Mouse (Mus musculus) liver, embryonic 16.5 days (tissue): ENCODE results near the gene Vwce. TPM values are rescaled to one million over a fixed set of nuclear protein-coding genes. Genes with fewer than 3 reads are reported as not detected.
A peak's percentile ranks its signal among the peaks of the same experiment; 100 is the strongest.

Experiments
- ATAC-seq: fragments of 200-750 bp; cut with Nextera tagmentation; 2 replicates; pipeline ENCODE4 v1.8.0; 2017; ENCODE audit warnings: low read depth, mild to moderate bottlenecking, moderate number of reproducible peaks, moderate library complexity
- H3K27ac ChIP-seq: fragments of 300-500 bp; sonication (generic); 2 replicates; pipeline ENCODE4 v1.5.1; 2014; ENCODE audit warnings: mild to moderate bottlenecking, low read length
- H3K27me3 ChIP-seq: fragments of 300-500 bp; sonication (generic); 2 replicates; pipeline ENCODE4 v1.6.1; 2014; ENCODE audit warnings: low read depth, low read length, mixed read lengths; ENCODE audit not compliant: control insufficient read depth, insufficient read depth
- H3K36me3 ChIP-seq: fragments of 300-500 bp; sonication (generic); 2 replicates; pipeline ENCODE4 v1.6.1; 2014; ENCODE audit warnings: mild to moderate bottlenecking; ENCODE audit not compliant: control insufficient read depth, insufficient read depth
- H3K4me1 ChIP-seq: fragments of 300-500 bp; sonication (generic); 2 replicates; pipeline ENCODE4 v1.6.1; 2014; ENCODE audit warnings: low read depth, low read length, mixed read lengths; ENCODE audit not compliant: control insufficient read depth
- H3K4me2 ChIP-seq: fragments of 300-500 bp; sonication (generic); 2 replicates; pipeline ENCODE4 v1.6.1; 2014; ENCODE audit warnings: low read depth, low read length, mixed read lengths
- H3K4me3 ChIP-seq: fragments of 300-500 bp; sonication (generic); 2 replicates; pipeline ENCODE4 v1.5.1; 2014; ENCODE audit warnings: low read depth, mild to moderate bottlenecking, low read length
- H3K9ac ChIP-seq: fragments of 300-500 bp; sonication (generic); 2 replicates; pipeline ENCODE4 v1.6.1; 2014; ENCODE audit warnings: low read depth, low read length
- H3K9me3 ChIP-seq: fragments of 300-500 bp; sonication (generic); replicated peaks from 2 replicates; pipeline ENCODE4 v1.6.1; 2016; ENCODE audit warnings: low read length; ENCODE audit not compliant: control insufficient read depth
- WGBS: fragments of 180-500 bp; shearing (Covaris S2); extraction: QIAGEN DNeasy Blood & Tissue Kit; methylation state at CpG from one replicate; pipeline ENCODE4 v1.1.7; 2014; ENCODE audit not compliant: insufficient replicate concordance; 5-methylcytosine and 5-hydroxymethylcytosine counted together
- polyA plus RNA-seq: library from polyadenylated mRNA; unstranded; fragments of >200 nt; fragmentation: Nextera tagmentation; extraction: Ambion mirVana; gene quantifications from 2 replicates; pipeline ENCODE4 v1.2.1, GENCODE M21; 2015

Vwce gene
- polyA plus RNA-seq, 1 experiment from 2014 or later, result 16.0 TPM

GRCm38 (mm10) chr19:10714168-10714567 lies 80.2 kb downstream of the Vwce start:
- no peak overlapping the region for H3K4me2 ChIP-seq
- H3K9ac ChIP-seq, result no peak overlapping the region
- H3K4me1 ChIP-seq, result peaks cover 7% of the 10 kb centered on the region
- no peaks in the 10 kb centered on the region for H3K27me3 ChIP-seq
- no peaks in the 10 kb centered on the region for H3K9me3 ChIP-seq
- no peak for ATAC-seq
- no peak overlapping the region for H3K4me3 ChIP-seq
- WGBS, result 76% methylated on average over 6 of the region's 6 CpGs
- no peak overlapping the region for H3K27ac ChIP-seq
- peaks cover 18% of the 10 kb centered on the region for H3K36me3 ChIP-seq

- H3K36me3 ChIP-seq, result peaks cover 18% of the 10 kb centered on the region
- no peak overlapping the region for H3K9ac ChIP-seq
- H3K27ac ChIP-seq, result no peak overlapping the region
- H3K4me2 ChIP-seq, result no peak overlapping the region
- no peaks in the 10 kb centered on the region for H3K27me3 ChIP-seq
- no peaks in the 10 kb centered on the region for H3K9me3 ChIP-seq
- peak; percentile 20; the same call in 1 of the 2 replicates for ATAC-seq
- peaks cover under 1% of the 10 kb centered on the region; the same call in 1 of the 2 replicates for H3K4me1 ChIP-seq
- H3K4me3 ChIP-seq, result no peak overlapping the region
- 38% methylated on average over 4 of the region's 4 CpGs for WGBS
Measured at GRCm38 (mm10) chr19:10714682-10715475, 80.9 kb downstream of the Vwce start.

DNA sequence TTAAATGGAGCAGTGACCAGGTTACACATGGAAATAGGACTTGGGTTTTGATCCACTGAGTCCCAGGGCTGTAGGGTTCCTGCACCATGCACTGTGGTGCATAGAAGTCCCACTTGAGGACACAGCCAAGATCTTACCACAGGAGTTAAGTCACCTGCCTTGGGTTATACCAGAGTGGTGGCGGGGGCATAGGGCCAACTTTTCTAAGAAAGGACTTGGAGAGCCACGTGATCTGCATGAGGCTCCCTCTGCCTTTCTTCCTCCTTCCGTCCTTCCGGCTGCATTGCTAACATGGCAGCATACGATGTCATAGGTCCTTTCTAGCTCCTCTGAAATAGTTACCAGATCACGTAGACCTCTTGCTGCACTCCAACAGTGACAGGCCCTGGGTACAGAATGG lies 81.5 kb downstream of the Vwce start:
- Histone ChIP-seq H3K36me3 (peaks cover 18% of the 10 kb centered on the region), H3K4me3 (no peak overlapping the region), H3K4me1 (no peaks in the 10 kb centered on the region), H3K9me3 (no peaks in the 10 kb centered on the region), H3K9ac (no peak overlapping the region), H3K27ac (no peak overlapping the region), H3K27me3 (no peaks in the 10 kb centered on the region), H3K4me2 (no peak overlapping the region)
- 65% methylated on average over 6 of the region's 6 CpGs for WGBS
- no peak for ATAC-seq

Other genes with a start within 250 kb of the Vwce start
- gene Syt7, start 245.1 kb upstream of the Vwce start, polyA plus RNA-seq, result 0.11 and 0.39 TPM in 2 replicates
- 0.06 TPM in 1 of 2 replicates, not detected in the other for gene Lrrc10b, start 176.7 kb upstream of the Vwce start, polyA plus RNA-seq
- not detected in 2 replicates for gene Ppp1r32, start 151.3 kb upstream of the Vwce start, polyA plus RNA-seq
- gene Cpsf7, start 108.9 kb upstream of the Vwce start, polyA plus RNA-seq, result 11.7 and 14.0 TPM in 2 replicates
- 23.2 and 28.3 TPM in 2 replicates for gene Sdhaf2, start 108.1 kb upstream of the Vwce start, polyA plus RNA-seq
- gene Tmem216, start 78.0 kb upstream of the Vwce start, polyA plus RNA-seq, result 9.7 and 9.9 TPM in 2 replicates
- gene Cyb561a3, start 57.0 kb upstream of the Vwce start, polyA plus RNA-seq, result 17.0 and 19.6 TPM in 2 replicates
- gene Tmem138, start 56.9 kb upstream of the Vwce start, polyA plus RNA-seq, result 10.5 and 10.6 TPM in 2 replicates
- gene Ddb1, start 28.9 kb upstream of the Vwce start, polyA plus RNA-seq, result 170 and 176 TPM in 2 replicates
- gene Tkfc, start 28.6 kb upstream of the Vwce start, polyA plus RNA-seq, result 39.7 and 47.8 TPM in 2 replicates
- gene Pga5, start 43.9 kb downstream of the Vwce start, polyA plus RNA-seq, result 0.06 TPM in 1 of 2 replicates, not detected in the other
- 11.7 and 12.1 TPM in 2 replicates for gene Vps37c, start 54.5 kb downstream of the Vwce start, polyA plus RNA-seq
- gene Cd5, start 104.8 kb downstream of the Vwce start, polyA plus RNA-seq, result not detected in 2 replicates
- gene Cd6, start 195.8 kb downstream of the Vwce start, polyA plus RNA-seq, result 0.04 TPM in 1 of 2 replicates, not detected in the other
- 1.5 and 1.8 TPM in 2 replicates for gene Slc15a3, start 205.5 kb downstream of the Vwce start, polyA plus RNA-seq
- gene Tmem132a, start 235.7 kb downstream of the Vwce start, polyA plus RNA-seq, result 2.7 and 3.1 TPM in 2 replicates
- 16.9 and 20.0 TPM in 2 replicates for gene Tmem109, start 247.8 kb downstream of the Vwce start, polyA plus RNA-seq